In the genomic region with DNA sequence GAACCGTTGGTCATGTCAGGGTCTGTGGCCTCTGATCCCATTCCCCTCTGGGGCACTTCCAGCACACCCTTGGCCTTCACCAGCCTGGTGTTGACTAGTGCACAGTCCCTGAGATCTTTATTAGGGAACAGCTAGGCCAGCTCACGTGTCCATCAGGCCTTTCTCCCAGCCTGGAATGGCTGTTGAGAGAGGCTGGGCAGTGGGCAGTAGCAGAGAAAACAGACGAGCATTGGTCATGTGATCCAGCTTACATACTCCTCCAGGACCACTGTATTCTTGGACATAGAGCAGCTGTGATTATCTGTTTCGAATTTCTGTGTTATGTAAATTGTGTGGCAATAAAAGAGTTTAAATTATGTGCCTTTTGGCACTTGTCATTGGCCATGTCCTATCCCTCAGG, we compare ENCODE assay signal across 27 mouse cellular contexts.
DNase-seq lines count a peak whose midpoint lies in the region; ATAC-seq and TF ChIP-seq lines count a peak whose summit lies in the region.
"Had no signal": no experiment of that assay in that cellular context is flagged by ENCODE, and none has a peak within 500 bp of the region (broad histone marks: within the 10 kb centered on the region; RNA-seq: fewer than 3 reads in every experiment).

No protein-coding gene starts in this region.

- H3K4me3 ChIP-seq in kidney, postnatal 0 days (replicated peaks; ENCODE audit: low read depth, low read length): no peak overlapping the region
- no peak overlapping the region for H3K4me3 ChIP-seq in lung, embryonic 15.5 days
- no peak overlapping the region for H3K4me3 ChIP-seq in limb, embryonic 10.5 days
- no peak overlapping the region for H3K4me3 ChIP-seq in limb, embryonic 12.5 days (replicated peaks)
- H3K4me3 ChIP-seq: embryonic facial prominence, embryonic 12.5 days; forebrain, embryonic 10.5 days; forebrain, embryonic 15.5 days; hindbrain, embryonic 13.5 days; left cerebral cortex, adult 2 months; limb, embryonic 15.5 days; midbrain, embryonic 13.5 days; stomach, embryonic 15.5 days had no signal

- no peaks in the 10 kb centered on the region for H3K9me3 ChIP-seq in kidney, postnatal 0 days (replicated peaks; ENCODE audit: low read length)
- H3K9me3 ChIP-seq in lung, embryonic 15.5 days: no peaks in the 10 kb centered on the region
- no peaks in the 10 kb centered on the region for H3K9me3 ChIP-seq in limb, embryonic 10.5 days (replicated peaks)
- no peaks in the 10 kb centered on the region for H3K9me3 ChIP-seq in limb, embryonic 12.5 days
- H3K9me3 ChIP-seq: embryonic facial prominence, embryonic 12.5 days; forebrain, embryonic 10.5 days; forebrain, embryonic 15.5 days; hindbrain, embryonic 13.5 days; limb, embryonic 15.5 days; midbrain, embryonic 13.5 days; stomach, embryonic 15.5 days had no signal

- no peak overlapping the region for H3K9ac ChIP-seq in kidney, postnatal 0 days (ENCODE audit: low read depth, low read length)
- H3K9ac ChIP-seq in lung, embryonic 15.5 days: no peak overlapping the region
- H3K9ac ChIP-seq in limb, embryonic 12.5 days (replicated peaks): no peak overlapping the region
- H3K9ac ChIP-seq: embryonic facial prominence, embryonic 12.5 days; forebrain, embryonic 15.5 days; hindbrain, embryonic 13.5 days; limb, embryonic 15.5 days; liver, embryonic 14.5 days; midbrain, embryonic 13.5 days; stomach, embryonic 15.5 days had no signal

- no peak overlapping the region for H3K27ac ChIP-seq in kidney, postnatal 0 days
- no peak overlapping the region for H3K27ac ChIP-seq in lung, embryonic 15.5 days
- H3K27ac ChIP-seq in limb, embryonic 10.5 days: peak overlapping the region; percentile 9; the same call in 1 of the 2 replicates
- H3K27ac ChIP-seq in limb, embryonic 12.5 days: peak overlapping the region; percentile 30
- H3K27ac ChIP-seq: embryonic facial prominence, embryonic 12.5 days; hindbrain, embryonic 13.5 days; liver, embryonic 14.5 days; macrophage; midbrain, embryonic 13.5 days; stomach, embryonic 15.5 days had no signal

- TF ChIP-seq CTCF in kidney, postnatal 0 days (IDR thresholded peaks at IDR 0.05; ENCODE audit: low read depth): no peak

- ATAC-seq in kidney, postnatal 0 days (replicated peaks; ENCODE audit: low FRiP score, low read depth): no peak; the same call in 1 of the 2 replicates
- 0 out of 2 replicates have a peak, but pooled peaks have one; percentile 48 for ATAC-seq in lung, embryonic 15.5 days (ENCODE audit: borderline replicate concordance, extremely low read depth, low FRiP score, low TSS enrichment)
- ATAC-seq in limb, embryonic 12.5 days (ENCODE audit: insufficient number of reproducible peaks, insufficient read depth, low FRiP score, low TSS enrichment, low read depth): no peak
- ATAC-seq: intestine, embryonic 16.5 days; midbrain, embryonic 13.5 days had no signal

- WGBS in kidney, postnatal 0 days: 31% methylated on average over 4 of the region's 4 CpGs
- 47% methylated on average over 4 of the region's 4 CpGs for WGBS in lung, embryonic 15.5 days
- WGBS in limb, embryonic 10.5 days: 64% methylated on average over 4 of the region's 4 CpGs
- WGBS in limb, embryonic 12.5 days: 52% methylated on average over 4 of the region's 4 CpGs

- H3K27me3 ChIP-seq in kidney, postnatal 0 days (ENCODE audit: insufficient read depth, low read length): no peaks in the 10 kb centered on the region
- no peaks in the 10 kb centered on the region for H3K27me3 ChIP-seq in lung, embryonic 15.5 days
- no peaks in the 10 kb centered on the region for H3K27me3 ChIP-seq in limb, embryonic 10.5 days (ENCODE audit: low read depth, poor library complexity, severe bottlenecking)
- H3K27me3 ChIP-seq in limb, embryonic 12.5 days: peaks cover 7% of the 10 kb centered on the region; the same call in 1 of the 2 replicates
- H3K27me3 ChIP-seq: embryonic facial prominence, embryonic 12.5 days; forebrain, embryonic 15.5 days; hindbrain, embryonic 13.5 days; limb, embryonic 15.5 days; stomach, embryonic 15.5 days had no signal

- DNase-seq in kidney, postnatal 0 days (ENCODE audit: low spot score): peak; percentile 54
- no peak for DNase-seq in kidney, adult 8-10 months
- no peak for DNase-seq in lung, postnatal 14 days
- no peak for DNase-seq in limb, embryonic 10.5 days (ENCODE audit: low spot score)
- DNase-seq: adrenal gland, postnatal 25 days; B cell, adult 2 months; cerebellum, adult 11-12 months; cerebellum, adult 9-11 months; embryo, embryonic 11 days; gastrocnemius, postnatal 25 days; heart, adult 11 months; heart, postnatal 36 days; right cerebral cortex, postnatal 25 days had no signal

- peaks cover 6% of the 10 kb centered on the region for H3K4me1 ChIP-seq in kidney, postnatal 0 days (replicated peaks; ENCODE audit: insufficient read depth, low read length)
- peaks cover 26% of the 10 kb centered on the region for H3K4me1 ChIP-seq in lung, embryonic 15.5 days
- peaks cover 50% of the 10 kb centered on the region for H3K4me1 ChIP-seq in limb, embryonic 10.5 days
- peaks cover 54% of the 10 kb centered on the region for H3K4me1 ChIP-seq in limb, embryonic 12.5 days (replicated peaks)

- H3K4me2 ChIP-seq in kidney, postnatal 0 days (ENCODE audit: low read length): no peak overlapping the region
- no peak overlapping the region for H3K4me2 ChIP-seq in lung, embryonic 15.5 days
- no peak overlapping the region for H3K4me2 ChIP-seq in limb, embryonic 12.5 days
- H3K4me2 ChIP-seq: embryonic facial prominence, embryonic 12.5 days; forebrain, embryonic 15.5 days; heart, embryonic 11.5 days; hindbrain, embryonic 13.5 days; limb, embryonic 15.5 days; midbrain, embryonic 13.5 days; stomach, embryonic 15.5 days had no signal

- H3K36me3 ChIP-seq in kidney, postnatal 0 days (ENCODE audit: insufficient read depth, low read length): no peaks in the 10 kb centered on the region
- H3K36me3 ChIP-seq in lung, embryonic 15.5 days: no peaks in the 10 kb centered on the region
- H3K36me3 ChIP-seq in limb, embryonic 10.5 days: no peaks in the 10 kb centered on the region
- no peaks in the 10 kb centered on the region for H3K36me3 ChIP-seq in limb, embryonic 12.5 days
- H3K36me3 ChIP-seq: embryonic facial prominence, embryonic 12.5 days; forebrain, embryonic 10.5 days; forebrain, embryonic 15.5 days; hindbrain, embryonic 13.5 days; limb, embryonic 15.5 days; midbrain, embryonic 13.5 days; stomach, embryonic 15.5 days had no signal

Comparison
In these comparisons a context has a peak if more than half of its experiments do, and no peak if none do; other contexts are left out.
1. H3K27ac ChIP-seq: peak in limb, embryonic 10.5 days (single experiment) and limb, embryonic 12.5 days (single experiment); none in kidney, postnatal 0 days (single experiment) and lung, embryonic 15.5 days (single experiment).